Mouse (Mus musculus) embryo, embryonic 10 days (tissue): ENCODE data around the gene Fkbp7.

Experiments
- DNase-seq: peaks from one replicate; pipeline ENCODE4 v3.0.0-alpha.2; 2015; ENCODE audit warnings: low spot score

Gene Fkbp7

GRCm38 (mm10) chr2:76672966-76673392 is at the start of gene Fkbp7:
Fkbp7 (minus strand) TSS chr2:76673116.
- DNase-seq: peak; percentile 91

GRCm38 (mm10) chr2:76719650-76720049 is 46.7 kb upstream of the Fkbp7 start:
- no peak for DNase-seq

GRCm38 (mm10) chr2:76714984-76715383 is 42.1 kb upstream of the Fkbp7 start:
- DNase-seq: peak; percentile 46

GRCm38 (mm10) chr2:76708512-76708911 is 35.6 kb upstream of the Fkbp7 start:
- no peak for DNase-seq

GRCm38 (mm10) chr2:76705655-76706054 is 32.7 kb upstream of the Fkbp7 start:
- no peak for DNase-seq

GRCm38 (mm10) chr2:76702751-76703150 is 29.8 kb upstream of the Fkbp7 start:
- DNase-seq: no peak

- DNase-seq: no peak
Measured at GRCm38 (mm10) chr2:76702188-76702587, 29.3 kb upstream of the Fkbp7 start.

GRCm38 (mm10) chr2:76695290-76695689 is 22.4 kb upstream of the Fkbp7 start:
- DNase-seq: no peak

GRCm38 (mm10) chr2:76693765-76694164 is 20.8 kb upstream of the Fkbp7 start:
- DNase-seq: no peak

GRCm38 (mm10) chr2:76690436-76691204 is 17.7 kb upstream of the Fkbp7 start:
- no peak for DNase-seq

GRCm38 (mm10) chr2:76688162-76688561 is 15.2 kb upstream of the Fkbp7 start:
- DNase-seq: no peak

GRCm38 (mm10) chr2:76687608-76688007 is 14.7 kb upstream of the Fkbp7 start:
- DNase-seq: no peak

- DNase-seq: no peak
Measured at GRCm38 (mm10) chr2:76686986-76687385, 14.1 kb upstream of the Fkbp7 start.

GRCm38 (mm10) chr2:76682301-76682700 is 9.4 kb upstream of the Fkbp7 start:
- DNase-seq: no peak

GRCm38 (mm10) chr2:76676401-76677226 is 3.7 kb upstream of the Fkbp7 start:
- DNase-seq: no peak

- DNase-seq: no peak
Measured at GRCm38 (mm10) chr2:76675949-76676348, 3.0 kb upstream of the Fkbp7 start.

- DNase-seq: peak; percentile 47
Measured at GRCm38 (mm10) chr2:76675451-76675850, 2.5 kb upstream of the Fkbp7 start.

GRCm38 (mm10) chr2:76674725-76675427 is 2.0 kb upstream of the Fkbp7 start, which contains the start of gene Plekha3:
Plekha3 (plus strand) TSS chr2:76675281.
- peak; percentile 81 for DNase-seq

GRCm38 (mm10) chr2:76673472-76674081 is 661 bp upstream of the Fkbp7 start:
- DNase-seq: peak; percentile 72

- DNase-seq: no peak
Measured at GRCm38 (mm10) chr2:76672134-76672745, 676 bp downstream of the Fkbp7 start.

- DNase-seq: no peak
Measured at GRCm38 (mm10) chr2:76671641-76672040, 1.3 kb downstream of the Fkbp7 start.

- no peak for DNase-seq
Measured at GRCm38 (mm10) chr2:76667200-76667599, 5.7 kb downstream of the Fkbp7 start.
